Mouse (Mus musculus) lung, adult 2 months (tissue): ENCODE data around the gene Bcat2.

ENCODE experiments used
- CTCF ChIP-seq: fragments of 200-500 bp; IDR thresholded peaks from 2 replicates; pipeline ENCODE4 v1.5.1; 2011; ENCODE audit warnings: mild to moderate bottlenecking, low read length, control low read depth; ENCODE audit not compliant: insufficient read depth
- POLR2A ChIP-seq: fragments of 200-500 bp; IDR thresholded peaks from 2 replicates; pipeline ENCODE4 v1.6.1; 2011; ENCODE audit warnings: low read depth, mild to moderate bottlenecking, control low read depth, low read length, borderline replicate concordance; ENCODE audit errors: extremely low read depth

GRCm38 (mm10) chr7:45551512-45551883 is 18.5 kb upstream of the Bcat2 start:
- no peak for TF ChIP-seq CTCF
- no peak for TF ChIP-seq POLR2A
